Mouse (Mus musculus): Measurements from ENCODE around the gene Mdm2.

- TF ChIP-seq CTCF (IDR thresholded peaks at IDR 0.05; ENCODE audit: low read depth) (no peak), EP300 (optimal IDR thresholded peaks at IDR 0.05) (no peak)
Measured at GRCm38 (mm10) chr10:117743182-117743581, 32.6 kb upstream of the Mdm2 start.

All from stomach, postnatal 0 days (tissue).